Mouse (Mus musculus) lung, embryonic 15.5 days (tissue): ENCODE results near the gene Oas1a. TPM values are rescaled to one million over a fixed set of nuclear protein-coding genes. Genes with fewer than 3 reads are reported as not detected.
"Not testable (repeated sequence)": the region's sequence is repeated elsewhere in the genome, so short reads cannot be mapped to it uniquely, and the experiment has no call there.

Experiments
- ATAC-seq: fragments of 200-750 bp; cut with Nextera tagmentation; 2 replicates; pipeline ENCODE4 v1.8.0; 2017; ENCODE audit warnings: moderate number of reproducible peaks, borderline replicate concordance; ENCODE audit not compliant: low FRiP score, low TSS enrichment; ENCODE audit errors: extremely low read depth
- H3K27ac ChIP-seq: fragments of 300-500 bp; sonication (generic); 2 replicates; pipeline ENCODE4 v1.5.1; 2015; ENCODE audit warnings: moderate library complexity, mild to moderate bottlenecking, inconsistent platforms
- H3K27me3 ChIP-seq: fragments of 300-500 bp; sonication (generic); 2 replicates; pipeline ENCODE4 v1.6.1; 2015; ENCODE audit warnings: inconsistent platforms
- H3K36me3 ChIP-seq: fragments of 300-500 bp; sonication (generic); 2 replicates; pipeline ENCODE4 v1.6.1; 2015; ENCODE audit warnings: inconsistent platforms
- H3K4me1 ChIP-seq: fragments of 300-500 bp; sonication (generic); 2 replicates; pipeline ENCODE4 v1.6.1; 2015; ENCODE audit warnings: inconsistent platforms
- H3K4me2 ChIP-seq: fragments of 300-500 bp; sonication (generic); 2 replicates; pipeline ENCODE4 v1.6.1; 2015; ENCODE audit warnings: inconsistent platforms, mild to moderate bottlenecking, moderate library complexity
- H3K4me3 ChIP-seq: fragments of 300-500 bp; sonication (generic); 2 replicates; pipeline ENCODE4 v1.5.1; 2015; ENCODE audit warnings: mild to moderate bottlenecking, inconsistent platforms
- H3K9ac ChIP-seq: fragments of 300-500 bp; sonication (generic); 2 replicates; pipeline ENCODE4 v1.6.1; 2015; ENCODE audit warnings: inconsistent platforms
- H3K9me3 ChIP-seq: fragments of 300-500 bp; sonication (generic); 2 replicates; pipeline ENCODE4 v1.6.1; 2016; ENCODE audit warnings: inconsistent platforms
- whole genome bisulfite sequencing: fragments of 180-500 bp; shearing (Covaris S2); methylation state at CpG from one replicate; pipeline ENCODE4 v1.1.7; 2015; 5-methylcytosine and 5-hydroxymethylcytosine counted together
- polyA plus RNA-seq: library from polyadenylated mRNA; unstranded; fragments of >200 nt; fragmentation: Nextera tagmentation; extraction: Ambion mirVana; gene quantifications from 2 replicates; pipeline ENCODE4 v1.2.1, GENCODE M21; 2015

The Oas1a gene
- polyA plus RNA-seq, 1 experiment from 2014 or later: 1.9 TPM

DNA sequence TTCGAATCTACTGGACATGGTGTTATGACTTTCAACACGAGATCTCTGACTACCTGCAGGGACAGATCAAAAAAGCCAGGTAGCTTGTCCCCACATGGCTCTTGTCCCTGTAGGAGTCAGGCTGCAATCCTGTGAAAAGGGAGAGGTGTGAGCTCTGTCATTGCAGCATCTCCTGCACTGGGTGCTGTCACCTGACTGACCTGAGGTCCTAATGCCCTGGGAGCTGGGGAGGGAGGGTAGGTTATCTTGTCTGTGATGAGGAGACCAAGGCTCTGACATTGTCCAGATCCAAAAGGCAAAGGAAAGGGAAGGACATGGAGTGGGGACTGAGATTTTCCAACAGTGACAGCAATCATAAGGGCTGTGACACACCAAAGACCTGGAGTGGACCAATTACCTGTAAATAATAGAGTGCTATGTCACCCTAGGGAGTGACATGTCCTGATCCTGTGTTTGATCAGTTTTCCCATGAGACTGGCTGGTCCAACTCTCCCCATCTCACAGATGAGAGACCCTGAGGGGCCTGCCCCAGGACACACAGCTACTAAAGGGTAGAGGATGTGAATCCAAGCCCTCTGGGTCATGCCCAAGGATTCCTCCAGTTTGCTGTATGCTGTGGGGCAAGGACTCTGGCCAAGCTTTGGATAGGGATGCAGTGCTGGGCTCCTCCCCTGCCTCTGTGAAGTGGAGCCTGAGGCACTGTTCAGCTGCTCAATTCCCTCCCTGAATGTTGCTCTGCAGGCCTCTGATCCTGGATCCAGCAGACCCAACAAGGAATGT, 12.0 kb upstream of the Oas1a start:
- not testable (repeated sequence) for H3K36me3 ChIP-seq, H3K4me2 ChIP-seq, H3K9ac ChIP-seq, H3K27ac ChIP-seq, H3K9me3 ChIP-seq, H3K4me3 ChIP-seq, H3K4me1 ChIP-seq, ATAC-seq, H3K27me3 ChIP-seq
- WGBS: 61% methylated on average over 2 of the region's 2 CpGs

DNA sequence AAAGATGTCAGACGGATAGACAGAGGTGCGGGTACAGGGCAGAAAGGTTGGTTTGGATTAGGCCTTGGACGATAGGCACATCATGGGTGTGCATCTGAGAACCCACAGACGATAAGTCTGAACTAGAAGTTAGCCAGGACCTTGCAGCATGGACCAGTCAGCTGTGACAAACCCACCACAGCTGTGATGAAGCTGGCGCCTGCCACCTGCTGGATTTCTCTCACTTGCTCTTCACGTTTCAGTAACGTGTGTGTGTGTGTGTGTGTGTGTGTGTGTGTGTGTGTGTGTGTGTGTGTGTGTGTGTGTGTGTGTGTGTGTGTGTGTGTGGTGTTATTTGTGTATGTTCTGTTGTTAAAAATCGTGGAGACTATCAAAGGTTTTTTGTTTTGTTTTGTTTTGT, 6.9 kb upstream of the Oas1a start, which contains the start of gene Oas1d:
TSS of gene Oas1d (plus strand) at position 333 of the 400 bp plus-strand sequence.
- 34% methylated on average over 8 of the region's 8 CpGs for WGBS
- H3K4me1 ChIP-seq, H3K27ac ChIP-seq, H3K36me3 ChIP-seq, H3K27me3 ChIP-seq, H3K4me3 ChIP-seq, ATAC-seq, H3K9me3 ChIP-seq, H3K4me2 ChIP-seq, H3K9ac ChIP-seq: not testable (repeated sequence)

DNA sequence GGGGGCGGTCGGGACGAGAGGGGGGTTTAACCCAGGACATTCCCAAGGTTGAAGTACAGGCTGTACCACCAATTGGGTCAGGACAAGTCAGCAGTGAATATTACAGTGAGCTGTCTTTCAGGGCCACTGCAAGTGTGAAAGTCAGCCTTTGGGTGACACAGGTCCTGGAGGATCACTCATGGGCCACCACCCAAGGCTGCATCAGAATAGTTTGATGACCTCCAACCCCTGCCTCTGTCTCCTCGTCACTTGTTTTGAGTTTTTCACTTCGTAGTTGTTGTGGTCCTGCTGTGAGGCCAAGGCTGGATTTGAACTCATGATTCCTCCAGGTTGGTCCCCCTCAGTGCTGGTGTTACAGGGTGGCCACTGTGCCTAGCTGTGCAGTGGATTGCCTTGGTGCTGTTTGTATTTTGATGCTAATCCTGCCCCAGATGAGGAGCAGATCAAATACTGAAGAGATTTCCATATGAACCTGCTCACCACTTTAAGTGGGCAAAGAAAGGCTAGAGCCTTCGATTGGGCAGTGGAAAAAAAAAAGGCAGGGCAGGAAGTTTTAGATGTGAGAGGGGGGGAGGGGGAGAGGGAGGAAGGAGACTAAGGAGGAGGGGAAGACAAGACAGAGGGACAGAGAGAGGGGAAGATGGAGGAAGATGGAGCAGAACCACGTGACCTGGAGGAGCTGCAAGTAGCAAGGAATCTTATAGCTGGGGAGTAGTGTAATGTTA, 1.0 kb upstream of the Oas1a start:
- Histone ChIP-seq H3K4me3 (no peak overlapping the region), H3K27ac (no peak overlapping the region), H3K27me3 (no peaks in the 10 kb centered on the region), H3K9me3 (no peaks in the 10 kb centered on the region), H3K9ac (no peak overlapping the region), H3K4me2 (no peak overlapping the region), H3K4me1 (no peaks in the 10 kb centered on the region), H3K36me3 (no peaks in the 10 kb centered on the region)
- WGBS: 45% methylated on average over 7 of the region's 7 CpGs
- no peak for ATAC-seq

GRCm38 (mm10) chr5:120902056-120902455, 5.3 kb downstream of the Oas1a start:
- ATAC-seq: no peak
- Histone ChIP-seq H3K4me1 (no peaks in the 10 kb centered on the region), H3K4me3 (no peak overlapping the region), H3K27me3 (no peaks in the 10 kb centered on the region), H3K9me3 (no peaks in the 10 kb centered on the region), H3K4me2 (no peak overlapping the region), H3K36me3 (no peaks in the 10 kb centered on the region), H3K27ac (no peak overlapping the region), H3K9ac (no peak overlapping the region)
- WGBS: 91% methylated on average over 5 of the region's 5 CpGs

GRCm38 (mm10) chr5:120900666-120901065, 6.7 kb downstream of the Oas1a start:
- no peaks in the 10 kb centered on the region for H3K9me3 ChIP-seq
- H3K27me3 ChIP-seq: no peaks in the 10 kb centered on the region
- no peaks in the 10 kb centered on the region for H3K36me3 ChIP-seq
- H3K4me1 ChIP-seq: no peaks in the 10 kb centered on the region
- H3K27ac ChIP-seq: no peak overlapping the region
- no peak overlapping the region for H3K9ac ChIP-seq
- H3K4me2 ChIP-seq: no peak overlapping the region
- no peak overlapping the region for H3K4me3 ChIP-seq
- 40% methylated on average over 1 of the region's 1 CpGs for WGBS
- ATAC-seq: no peak

- H3K36me3 ChIP-seq: no peaks in the 10 kb centered on the region
- H3K4me2 ChIP-seq: no peak overlapping the region
- no peak overlapping the region for H3K9ac ChIP-seq
- H3K9me3 ChIP-seq: no peaks in the 10 kb centered on the region
- no peaks in the 10 kb centered on the region for H3K4me1 ChIP-seq
- no peak overlapping the region for H3K4me3 ChIP-seq
- H3K27ac ChIP-seq: no peak overlapping the region
- no peaks in the 10 kb centered on the region for H3K27me3 ChIP-seq
- no peak for ATAC-seq
These were observed 8.6 kb downstream of the Oas1a start for GRCm38 (mm10) chr5:120898726-120899125.

DNA sequence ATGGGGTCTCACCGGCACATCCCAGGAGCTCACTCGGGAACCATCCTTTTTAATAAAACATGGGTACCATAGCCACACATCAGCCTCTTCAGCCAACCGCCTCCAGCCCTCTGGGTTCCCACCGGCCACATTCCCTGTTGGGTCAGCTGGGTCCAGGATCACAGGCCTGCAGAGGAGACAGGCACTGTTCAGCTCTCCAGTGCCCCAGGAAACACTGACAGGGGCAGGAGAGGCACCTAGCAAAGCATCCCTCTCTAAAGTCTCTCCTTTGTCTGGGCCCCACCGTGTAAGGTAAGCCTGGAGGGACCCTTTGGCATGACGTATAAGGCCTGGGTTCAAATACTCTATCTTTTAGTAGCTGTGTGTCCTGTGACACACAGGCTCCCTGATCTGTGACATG, 9.0 kb downstream of the Oas1a start:
- H3K4me2 ChIP-seq: no peak overlapping the region
- no peak overlapping the region for H3K9ac ChIP-seq
- no peaks in the 10 kb centered on the region for H3K36me3 ChIP-seq
- H3K4me1 ChIP-seq: no peaks in the 10 kb centered on the region
- 81% methylated on average over 6 of the region's 6 CpGs for WGBS
- no peak for ATAC-seq
- no peaks in the 10 kb centered on the region for H3K9me3 ChIP-seq
- no peak overlapping the region for H3K27ac ChIP-seq
- H3K4me3 ChIP-seq: no peak overlapping the region
- H3K27me3 ChIP-seq: no peaks in the 10 kb centered on the region

DNA sequence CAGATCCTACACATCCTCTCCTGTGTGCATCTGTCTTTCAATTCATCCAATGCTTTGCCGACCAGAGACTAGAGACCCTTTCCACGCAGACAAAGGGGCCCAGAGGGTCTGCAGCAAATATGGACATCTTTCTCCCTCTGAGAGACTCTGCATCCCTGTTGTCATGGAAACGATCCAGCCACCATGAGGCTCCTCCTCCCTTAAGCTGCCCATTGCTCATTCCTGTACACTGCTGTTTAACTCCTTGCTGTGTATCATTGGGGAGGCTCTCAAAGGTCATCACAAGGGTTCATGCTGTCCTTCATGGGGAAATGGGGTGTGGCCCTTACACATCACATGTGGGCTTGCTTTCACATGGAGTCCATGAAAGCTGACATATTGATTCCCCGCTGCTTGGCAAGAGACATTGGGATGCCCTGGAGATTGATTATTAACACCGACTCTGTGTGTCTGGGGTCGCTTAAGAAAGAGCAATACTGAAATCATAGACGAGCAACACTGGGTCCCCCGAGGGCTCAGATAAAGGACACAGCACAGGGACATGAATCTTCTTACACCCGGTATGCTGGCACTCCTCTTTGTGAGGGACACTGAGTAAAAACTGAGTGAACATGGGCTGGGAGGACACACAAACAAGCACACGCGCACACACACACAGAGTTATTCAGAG, 12.0 kb downstream of the Oas1a start:
- no peak overlapping the region for H3K4me2 ChIP-seq
- no peaks in the 10 kb centered on the region for H3K27me3 ChIP-seq
- no peaks in the 10 kb centered on the region for H3K4me1 ChIP-seq
- H3K27ac ChIP-seq: no peak overlapping the region
- no peak overlapping the region for H3K9ac ChIP-seq
- 84% methylated on average over 11 of the region's 11 CpGs for WGBS
- no peak for ATAC-seq
- H3K4me3 ChIP-seq: no peak overlapping the region
- no peaks in the 10 kb centered on the region for H3K36me3 ChIP-seq
- no peaks in the 10 kb centered on the region for H3K9me3 ChIP-seq

DNA sequence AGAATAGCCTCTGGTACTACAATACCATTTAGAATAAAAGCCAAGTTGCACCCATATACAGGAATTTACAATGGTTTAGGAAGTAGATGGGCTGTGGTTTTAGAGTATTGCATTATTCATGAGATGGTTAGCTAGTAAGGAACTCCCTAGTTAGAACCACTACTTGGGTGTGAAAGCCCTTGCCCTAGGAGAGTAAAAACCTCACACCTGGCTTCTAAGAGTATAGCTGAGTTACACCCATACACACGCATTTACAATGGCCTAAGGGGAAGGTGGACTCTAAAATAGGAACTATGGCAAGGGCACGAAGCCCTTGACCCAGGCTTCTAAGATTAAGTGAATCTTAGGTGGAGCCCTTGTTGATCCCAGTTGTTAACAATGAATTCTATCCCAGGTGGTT, 12.6 kb downstream of the Oas1a start:
- not testable (repeated sequence) for H3K9ac ChIP-seq, H3K36me3 ChIP-seq, H3K27me3 ChIP-seq, H3K4me3 ChIP-seq, H3K27ac ChIP-seq, H3K4me1 ChIP-seq, H3K4me2 ChIP-seq, ATAC-seq, H3K9me3 ChIP-seq
- 70% methylated on average over 2 of the region's 2 CpGs for WGBS

- not testable (repeated sequence) for H3K4me3 ChIP-seq, H3K36me3 ChIP-seq, H3K4me2 ChIP-seq, H3K27me3 ChIP-seq, H3K27ac ChIP-seq, ATAC-seq, H3K4me1 ChIP-seq, H3K9me3 ChIP-seq, H3K9ac ChIP-seq
- WGBS: 86% methylated on average over 4 of the region's 4 CpGs
These were observed 13.5 kb downstream of the Oas1a start for GRCm38 (mm10) chr5:120893866-120894265.

DNA sequence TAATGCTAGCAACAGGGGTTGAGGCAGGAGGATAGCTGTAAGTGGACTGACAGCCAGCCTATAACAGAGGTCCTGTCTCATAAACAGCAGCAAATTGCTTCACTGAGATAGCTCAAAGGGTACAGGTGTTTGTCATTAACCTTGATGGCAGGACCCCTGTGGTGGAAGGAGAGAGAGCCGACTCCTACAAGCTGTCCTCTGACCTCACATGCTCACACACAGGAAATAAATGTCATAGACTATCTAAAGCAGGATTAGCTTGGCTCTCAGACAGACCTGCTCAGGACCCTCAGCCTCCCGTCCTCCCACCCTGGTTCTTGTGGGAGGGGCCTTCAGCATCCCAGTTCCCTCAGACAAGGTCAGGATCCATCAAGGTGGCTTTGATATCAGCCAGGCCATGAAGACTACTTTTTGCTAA, 15.1 kb downstream of the Oas1a start:
- 39% methylated on average over 2 of the region's 2 CpGs for WGBS
- Histone ChIP-seq H3K4me1 (no peaks in the 10 kb centered on the region), H3K9ac (no peak overlapping the region), H3K4me2 (no peak overlapping the region), H3K36me3 (no peaks in the 10 kb centered on the region), H3K27ac (no peak overlapping the region), H3K27me3 (no peaks in the 10 kb centered on the region), H3K9me3 (no peaks in the 10 kb centered on the region), H3K4me3 (no peak overlapping the region)
- no peak for ATAC-seq

DNA sequence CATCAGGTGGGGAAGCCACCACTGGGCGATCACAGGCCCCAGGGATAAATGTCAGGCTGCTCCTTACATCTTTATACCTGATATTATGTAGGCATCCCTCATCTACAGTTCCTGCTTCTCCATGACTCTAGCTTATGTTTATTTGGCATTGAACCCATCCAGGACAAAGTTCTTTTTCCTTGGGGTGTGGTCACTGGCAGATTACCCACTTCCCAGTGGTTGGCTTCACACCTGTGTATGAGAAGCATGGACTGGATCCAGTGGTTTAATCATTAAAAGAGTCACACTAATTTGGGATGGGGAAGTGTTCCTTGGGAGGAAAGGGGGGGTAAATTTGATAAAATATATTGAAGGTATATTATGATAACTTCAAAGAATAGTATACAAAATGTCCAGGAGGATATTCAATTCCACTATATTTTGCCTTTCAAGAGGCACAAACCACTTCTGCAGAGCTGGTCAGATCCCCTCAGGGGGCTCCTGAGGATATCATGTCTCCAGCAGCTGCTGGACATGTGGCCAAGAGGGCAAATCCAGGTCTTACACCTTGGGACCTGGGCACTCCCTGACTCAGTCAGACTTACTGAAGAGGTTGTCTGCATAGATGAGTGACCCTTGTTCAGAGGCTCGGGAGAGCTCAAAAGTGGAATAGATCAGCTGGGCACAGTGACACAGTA, 15.6 kb downstream of the Oas1a start:
- WGBS: 69% methylated on average over 2 of the region's 2 CpGs
- not testable (repeated sequence) for H3K9ac ChIP-seq, H3K27ac ChIP-seq, ATAC-seq, H3K4me2 ChIP-seq, H3K4me3 ChIP-seq, H3K36me3 ChIP-seq, H3K27me3 ChIP-seq, H3K9me3 ChIP-seq, H3K4me1 ChIP-seq
